Mouse (Mus musculus): Measurements from ENCODE around the gene Cpne6. TPM values are rescaled to one million over a fixed set of nuclear protein-coding genes. Genes with fewer than 3 reads are reported as not detected.

The Cpne6 gene
- total and polyA plus RNA-seq, 3 experiments = not detected

DNA sequence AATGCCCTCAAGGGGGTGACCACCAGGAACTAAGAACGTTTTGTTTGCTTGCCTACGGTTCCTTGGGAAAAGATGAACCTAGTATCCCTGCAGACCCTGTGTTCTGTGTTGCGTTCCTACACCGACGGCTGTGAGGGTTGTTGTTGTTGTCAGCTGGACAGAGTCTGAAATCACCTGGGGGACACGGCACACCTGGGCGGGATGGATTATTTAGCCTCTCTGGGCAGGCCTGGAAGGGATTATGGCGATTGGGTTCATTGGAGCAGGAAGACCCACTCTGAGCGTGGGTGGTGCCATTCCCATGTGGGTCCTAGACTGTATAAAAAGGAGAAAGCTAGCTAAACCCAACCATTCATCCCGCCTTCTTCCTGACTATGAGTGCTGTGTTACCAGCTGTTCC is 51.6 kb downstream of the Cpne6 start:
- dilution Hi-C loops (cut with MboI; ENCODE audit: extremely low pct_ligation_motif_present, extremely low pct_unique_long_range_greater_than_20kb, low sequenced_read_pairs) = no loop called here

DNA sequence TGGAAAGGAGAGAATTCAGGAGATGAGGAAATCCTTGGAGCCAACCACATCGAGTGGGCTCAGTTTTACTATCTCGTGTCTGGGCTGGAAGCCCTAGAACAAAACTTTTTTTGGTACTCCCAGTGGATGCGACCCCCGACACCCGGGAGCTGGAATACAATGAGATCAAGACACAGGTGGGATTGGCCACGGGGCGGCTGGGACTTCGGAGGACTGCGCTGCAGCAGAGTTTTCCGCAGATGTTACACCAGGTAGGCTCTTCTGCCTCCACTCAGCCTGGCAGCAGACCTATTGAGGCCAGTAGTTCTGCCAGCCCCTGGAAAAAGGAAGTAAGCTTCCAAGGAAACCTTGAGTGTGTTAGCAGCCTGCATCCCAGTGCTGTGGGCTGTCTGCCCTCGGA is 53.0 kb downstream of the Cpne6 start:
- Histone ChIP-seq H3K36me3 (replicated peaks in 1 of 2; ENCODE audit: control insufficient read depth in 1 of 2, insufficient read depth in 1 of 2, low read length in 1 of 2) (peaks cover 41 to 64% of the 10 kb centered on the region in 2 experiments), H3K27ac (ENCODE audit: insufficient read depth, low read depth) (no peak overlapping the region), H3K9me3 (replicated peaks; ENCODE audit: low read length) (no peaks in the 10 kb centered on the region), H3K79me2 (replicated peaks; ENCODE audit: control insufficient read depth, extremely low read depth, insufficient read depth, poor library complexity, severe bottlenecking) (peaks cover 5% of the 10 kb centered on the region; the same call in 1 of the 2 replicates), H3K27me3 (replicated peaks) (no peaks in the 10 kb centered on the region), H3K4me2 (ENCODE audit: insufficient read depth, low read depth, poor library complexity, severe bottlenecking) (no peak overlapping the region), H3K4me3 (replicated peaks in 1 of 3; ENCODE audit: low read depth in 2 of 3, low read length in 2 of 3, poor library complexity in 1 of 3) (no peak overlapping the region), H3K4me1 (ENCODE audit: control insufficient read depth in 1 of 2, insufficient read depth in 2 of 2) (peaks cover 7 to 16% of the 10 kb centered on the region in 2 experiments), H3K9ac (ENCODE audit: insufficient read depth, low read depth) (no peak overlapping the region)
- no peak for TF ChIP-seq CTCF (conservative IDR thresholded peaks at IDR 0.05 in 1 of 2, IDR thresholded peaks at IDR 0.05 in 1 of 2; ENCODE audit: low read depth in 2 of 2, low read length in 2 of 2)
- in situ Hi-C loops (cut with MboI; ENCODE audit: low pct_ligation_motif_present, low pct_unique_long_range_greater_than_20kb, low sequenced_read_pairs) = no loop called here
- dilution Hi-C loops (cut with MboI; ENCODE audit: extremely low pct_ligation_motif_present, extremely low pct_unique_long_range_greater_than_20kb, low sequenced_read_pairs) = no loop called here
- DNase-seq (ENCODE audit: extremely low read depth) = no peak

More for the DNA sequence above, 51.6 kb downstream of the Cpne6 start:
- Histone ChIP-seq H3K27ac (ENCODE audit: insufficient read depth, low read depth) (no peak overlapping the region), H3K4me3 (replicated peaks in 1 of 3; ENCODE audit: low read depth in 2 of 3, low read length in 2 of 3, poor library complexity in 1 of 3) (no peak overlapping the region), H3K9me3 (replicated peaks; ENCODE audit: low read length) (no peaks in the 10 kb centered on the region), H3K27me3 (replicated peaks) (no peaks in the 10 kb centered on the region), H3K36me3 (replicated peaks in 1 of 2; ENCODE audit: control insufficient read depth in 1 of 2, insufficient read depth in 1 of 2, low read length in 1 of 2) (peaks cover 31 to 50% of the 10 kb centered on the region in 2 experiments), H3K79me2 (replicated peaks; ENCODE audit: control insufficient read depth, extremely low read depth, insufficient read depth, poor library complexity, severe bottlenecking) (peaks cover 6% of the 10 kb centered on the region; the same call in 1 of the 2 replicates), H3K4me1 (ENCODE audit: control insufficient read depth in 1 of 2, insufficient read depth in 2 of 2) (peaks cover 9 to 25% of the 10 kb centered on the region in 2 experiments), H3K4me2 (ENCODE audit: insufficient read depth, low read depth, poor library complexity, severe bottlenecking) (no peak overlapping the region), H3K9ac (ENCODE audit: insufficient read depth, low read depth) (no peak overlapping the region)
- in situ Hi-C loops (cut with MboI; ENCODE audit: low pct_ligation_motif_present, low pct_unique_long_range_greater_than_20kb, low sequenced_read_pairs) = no loop called here
- TF ChIP-seq ZC3H11A (IDR thresholded peaks at IDR 0.05; ENCODE audit: low read depth, low read length) (no peak), MXI1 (IDR thresholded peaks at IDR 0.05; ENCODE audit: low read depth, low read length) (no peak), SMC3 (IDR thresholded peaks at IDR 0.05; ENCODE audit: low read depth, low read length) (no peak), USF1 (IDR thresholded peaks at IDR 0.05; ENCODE audit: low read depth, low read length) (no peak), UBTF (IDR thresholded peaks at IDR 0.05; ENCODE audit: low read depth, low read length) (no peak)
- no peak for DNase-seq (ENCODE audit: extremely low read depth)

DNA sequence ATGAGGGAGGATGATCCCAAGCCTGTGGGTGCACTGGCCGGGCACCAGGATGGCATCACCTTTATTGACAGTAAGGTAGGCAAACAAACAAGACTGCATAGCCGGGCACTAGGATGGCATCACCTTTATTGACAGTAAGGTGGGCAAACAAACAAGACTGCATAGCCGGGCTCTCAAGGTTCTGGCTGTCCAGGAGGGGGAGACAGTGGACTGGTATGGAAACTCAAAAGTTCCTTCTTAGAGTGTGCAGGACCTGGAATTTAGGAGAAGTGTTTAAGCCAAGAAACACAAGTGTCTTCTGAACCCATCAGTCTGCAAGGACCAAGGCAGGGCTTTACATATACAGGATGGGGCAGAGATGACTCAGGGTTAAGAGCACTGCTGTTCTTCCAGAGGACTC is 55.5 kb downstream of the Cpne6 start:
- Histone ChIP-seq H3K79me2 (replicated peaks; ENCODE audit: control insufficient read depth, extremely low read depth, insufficient read depth, poor library complexity, severe bottlenecking) (0 out of 2 replicates have a peak, but pooled peaks cover 4% of the 10 kb centered on the region), H3K9ac (ENCODE audit: insufficient read depth, low read depth) (no peak overlapping the region), H3K27ac (ENCODE audit: insufficient read depth, low read depth) (no peak overlapping the region), H3K4me1 (ENCODE audit: control insufficient read depth in 1 of 2, insufficient read depth in 2 of 2) (peaks cover 7 to 13% of the 10 kb centered on the region in 2 experiments), H3K4me3 (replicated peaks in 1 of 3; ENCODE audit: low read depth in 2 of 3, low read length in 2 of 3, poor library complexity in 1 of 3) (no peak overlapping the region), H3K36me3 (replicated peaks in 1 of 2; ENCODE audit: control insufficient read depth in 1 of 2, insufficient read depth in 1 of 2, low read length in 1 of 2) (peaks cover 54 to 86% of the 10 kb centered on the region in 2 experiments), H3K27me3 (replicated peaks) (no peaks in the 10 kb centered on the region), H3K4me2 (ENCODE audit: insufficient read depth, low read depth, poor library complexity, severe bottlenecking) (no peak overlapping the region), H3K9me3 (replicated peaks; ENCODE audit: low read length) (no peaks in the 10 kb centered on the region)
- DNase-seq (ENCODE audit: extremely low read depth) = no peak
- dilution Hi-C loops (cut with MboI; ENCODE audit: extremely low pct_ligation_motif_present, extremely low pct_unique_long_range_greater_than_20kb, low sequenced_read_pairs) = no loop called here
- in situ Hi-C loops (cut with MboI; ENCODE audit: low pct_ligation_motif_present, low pct_unique_long_range_greater_than_20kb, low sequenced_read_pairs) = no loop called here
- TF ChIP-seq SMC3 (IDR thresholded peaks at IDR 0.05; ENCODE audit: low read depth, low read length) (peak; percentile 34), ZNF384 (IDR thresholded peaks at IDR 0.05; ENCODE audit: low read depth, low read length) (no peak), TBP (conservative IDR thresholded peaks at IDR 0.05; ENCODE audit: low read depth, low read length) (no peak), ETS1 (conservative IDR thresholded peaks at IDR 0.05; ENCODE audit: low read depth, low read length) (no peak), POLR2A (IDR thresholded peaks at IDR 0.05; ENCODE audit: low read depth, low read length) (no peak), CHD2 (IDR thresholded peaks at IDR 0.05; ENCODE audit: low read length) (no peak), IRF4 (IDR thresholded peaks at IDR 0.05; ENCODE audit: low read depth, low read length) (no peak), RAD21 (IDR thresholded peaks at IDR 0.05; ENCODE audit: low read depth, low read length) (peak; percentile 48), ZKSCAN1 (IDR thresholded peaks at IDR 0.05; ENCODE audit: borderline replicate concordance, low read depth, low read length) (no peak), JUN (IDR thresholded peaks at IDR 0.05; ENCODE audit: insufficient read depth, low read depth, low read length) (no peak), MXI1 (IDR thresholded peaks at IDR 0.05; ENCODE audit: low read depth, low read length) (no peak), CTCF (conservative IDR thresholded peaks at IDR 0.05 in 1 of 2, IDR thresholded peaks at IDR 0.05 in 1 of 2; ENCODE audit: low read depth in 2 of 2, low read length in 2 of 2) (peak in 1 of 2 experiments; percentile 54; a peak in 2 of 4 replicates), USF1 (IDR thresholded peaks at IDR 0.05; ENCODE audit: low read depth, low read length) (no peak)
